Comparison of ENCODE assay signal across 22 mouse cellular contexts in the genomic region with DNA sequence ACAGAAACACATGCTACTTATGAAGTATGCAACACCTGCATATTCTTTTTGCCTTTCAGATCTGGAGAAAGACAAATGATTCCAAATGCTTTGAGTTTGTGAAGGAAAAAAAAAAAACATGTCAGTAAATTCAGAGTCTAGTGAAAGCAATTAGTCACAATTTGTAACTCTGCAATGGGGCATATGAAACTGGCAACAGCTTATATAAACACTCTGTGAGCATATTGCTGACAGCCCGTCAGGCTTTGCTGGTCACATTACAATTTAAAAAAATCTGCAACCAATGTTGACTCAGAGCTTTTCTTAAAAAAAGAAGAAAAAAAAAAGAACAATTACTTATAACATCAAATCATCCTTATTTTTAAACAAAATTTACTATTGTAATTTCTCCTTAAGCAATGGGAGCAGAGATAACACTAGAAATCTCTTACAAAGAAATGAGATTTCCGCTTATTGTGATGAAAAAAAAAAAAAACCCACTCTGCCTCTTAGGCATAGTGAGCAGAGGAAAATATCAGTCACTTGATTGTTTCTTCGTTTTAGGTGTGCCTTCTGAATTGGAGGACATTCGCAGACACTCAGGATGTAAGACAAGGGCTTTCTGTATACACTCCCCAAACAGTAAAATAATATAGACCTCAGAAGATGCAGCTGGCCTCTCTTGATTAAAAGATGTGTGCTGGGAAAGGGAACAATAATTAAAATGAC.
"Had no signal": no experiment of that assay in that cellular context is flagged by ENCODE, and none has a peak within 500 bp of the region (broad histone marks: within the 10 kb centered on the region; RNA-seq: fewer than 3 reads in every experiment).

No protein-coding gene starts in this region.

- ATAC-seq: liver, embryonic 12.5 days; midbrain, embryonic 13.5 days had no signal

- H3K36me3 ChIP-seq: kidney, embryonic 15.5 days; limb, embryonic 10.5 days; limb, embryonic 13.5 days; liver, embryonic 12.5 days; liver, embryonic 15.5 days; lung, embryonic 15.5 days; midbrain, embryonic 10.5 days; midbrain, embryonic 13.5 days; neural tube, embryonic 12.5 days; neural tube, embryonic 15.5 days had no signal

- H3K27ac ChIP-seq: kidney, embryonic 15.5 days; limb, embryonic 10.5 days; limb, embryonic 13.5 days; liver, embryonic 12.5 days; liver, embryonic 15.5 days; lung, embryonic 15.5 days; midbrain, embryonic 10.5 days; midbrain, embryonic 13.5 days; neural tube, embryonic 12.5 days; neural tube, embryonic 15.5 days; stomach, postnatal 0 days had no signal

- H3K4me1 ChIP-seq: kidney, embryonic 15.5 days; limb, embryonic 10.5 days; limb, embryonic 13.5 days; liver, embryonic 12.5 days; liver, embryonic 15.5 days; lung, embryonic 15.5 days; midbrain, embryonic 10.5 days; midbrain, embryonic 13.5 days; neural tube, embryonic 12.5 days; neural tube, embryonic 15.5 days had no signal

- H3K9me3 ChIP-seq: kidney, embryonic 15.5 days; limb, embryonic 10.5 days; limb, embryonic 13.5 days; liver, embryonic 12.5 days; liver, embryonic 15.5 days; lung, embryonic 15.5 days; megakaryocyte, embryonic 14.5 days; midbrain, embryonic 10.5 days; midbrain, embryonic 13.5 days; neural tube, embryonic 12.5 days; neural tube, embryonic 15.5 days had no signal

- H3K27me3 ChIP-seq: kidney, embryonic 15.5 days; limb, embryonic 13.5 days; liver, embryonic 12.5 days; liver, embryonic 15.5 days; lung, embryonic 15.5 days; midbrain, embryonic 13.5 days; neural tube, embryonic 12.5 days; neural tube, embryonic 15.5 days had no signal

- H3K9ac ChIP-seq: kidney, embryonic 15.5 days; limb, embryonic 13.5 days; liver, embryonic 12.5 days; liver, embryonic 15.5 days; lung, embryonic 15.5 days; midbrain, embryonic 13.5 days; neural tube, embryonic 12.5 days; neural tube, embryonic 15.5 days had no signal

- DNase-seq: kidney, adult 11 months; kidney, adult 8-10 months; kidney, postnatal 14 days; kidney, postnatal 4 days; liver; lung, postnatal 14 days; right cerebral cortex, adult 18-20 months; right cerebral cortex, postnatal 14 days; right cerebral cortex, postnatal 4 days; thymus, postnatal 25 days had no signal

- H3K4me2 ChIP-seq: kidney, embryonic 15.5 days; limb, embryonic 13.5 days; liver, embryonic 12.5 days; liver, embryonic 15.5 days; lung, embryonic 15.5 days; midbrain, embryonic 13.5 days; neural tube, embryonic 12.5 days; neural tube, embryonic 15.5 days had no signal

- H3K4me3 ChIP-seq: kidney, embryonic 15.5 days; limb, embryonic 10.5 days; limb, embryonic 13.5 days; liver, embryonic 12.5 days; liver, embryonic 15.5 days; lung, embryonic 15.5 days; megakaryocyte, embryonic 14.5 days; midbrain, embryonic 10.5 days; midbrain, embryonic 13.5 days; neural tube, embryonic 12.5 days; neural tube, embryonic 15.5 days had no signal
